Mouse (Mus musculus) MEL (cell line): Measurements from ENCODE around the gene Vps39.

ENCODE experiments used
- BHLHE40 ChIP-seq: IDR thresholded peaks from 2 replicates; pipeline ENCODE4 v1.6.1; 2012; ENCODE audit warnings: low read depth, mild to moderate bottlenecking, inconsistent platforms, low read length, improper control_type of control experiment, borderline replicate concordance
- EP300 ChIP-seq, 2 experiments: IDR thresholded peaks; 2 replicates each; pipeline ENCODE4 v1.6.1; 2011; ENCODE audit warnings: improper control_type of control experiment in 2 of 2, low read length in 2 of 2, low read depth in 1 of 2, mild to moderate bottlenecking in 1 of 2
- MAX ChIP-seq: IDR thresholded peaks from 2 replicates; pipeline ENCODE4 v1.6.1; 2011; ENCODE audit warnings: low read length, improper control_type of control experiment
- POLR2A ChIP-seq, 2 experiments: IDR thresholded peaks; 2 replicates each; pipeline ENCODE4 v1.6.1; 2011 to 2012; ENCODE audit warnings: low read length in 2 of 2, mild to moderate bottlenecking in 2 of 2, control low read depth in 1 of 2, improper control_type of control experiment in 1 of 2, low read depth in 1 of 2, moderate library complexity in 1 of 2; ENCODE audit not compliant: control insufficient read depth in 1 of 2, insufficient read depth in 1 of 2, poor library complexity in 1 of 2
- SIN3A ChIP-seq: IDR thresholded peaks from 2 replicates; pipeline ENCODE4 v1.6.1; 2012; ENCODE audit warnings: low read length, improper control_type of control experiment, inconsistent platforms
- TAL1 ChIP-seq: IDR thresholded peaks from 2 replicates; pipeline ENCODE4 v1.6.1; 2012; ENCODE audit warnings: mild to moderate bottlenecking, inconsistent platforms, low read length, moderate library complexity, mixed read lengths
- USF1 ChIP-seq: IDR thresholded peaks from 2 replicates; pipeline ENCODE4 v1.6.1; 2014; ENCODE audit warnings: low read depth, mild to moderate bottlenecking, inconsistent platforms, low read length, improper control_type of control experiment, moderate library complexity

DNA sequence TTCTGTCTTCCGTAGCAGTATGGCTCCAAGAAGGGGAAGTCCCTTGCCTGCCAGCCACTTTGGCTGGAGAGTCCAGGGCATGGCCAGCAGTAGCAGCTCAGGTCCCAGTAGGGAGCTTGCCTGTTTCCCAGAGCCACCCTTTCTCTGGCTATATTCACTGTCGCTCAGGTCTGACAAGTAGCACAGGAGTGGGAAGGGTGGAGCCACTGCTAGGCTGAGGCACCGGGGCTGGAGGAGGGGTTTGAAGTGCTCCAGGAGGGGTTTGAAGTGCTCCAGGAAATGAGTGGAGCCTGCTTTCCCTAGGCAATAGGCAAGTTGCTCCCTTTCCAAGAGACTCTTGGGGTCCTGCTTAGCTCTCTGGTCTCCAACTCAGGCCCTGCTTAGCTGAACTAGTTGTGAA, 39.0 kb downstream of the Vps39 start, which contains the start of gene Pla2g4f:
- TF ChIP-seq EP300 (IDR thresholded peaks at IDR 0.05; ENCODE audit: low read depth in 1 of 2, low read length in 2 of 2) = no peak
- no peak for TF ChIP-seq TAL1
- TF ChIP-seq MAX = no peak
- TF ChIP-seq SIN3A = no peak
- no peak for TF ChIP-seq POLR2A (IDR thresholded peaks at IDR 0.05; ENCODE audit: control insufficient read depth in 1 of 2, insufficient read depth in 1 of 2, low read depth in 1 of 2, low read length in 2 of 2, poor library complexity in 1 of 2)
- no peak for TF ChIP-seq BHLHE40
- TF ChIP-seq USF1 = no peak
